Mouse (Mus musculus) ES-E14 (cell line): ENCODE data around the gene Rccd1. TPM values are rescaled to one million over a fixed set of nuclear protein-coding genes. Genes with fewer than 3 reads are reported as not detected.
A peak's percentile ranks its signal among the peaks of the same experiment; 100 is the strongest.

Experiments
- DNase-seq: peaks from one replicate; pipeline ENCODE4 v3.0.0-alpha.2; 2013; ENCODE audit warnings: low read depth, low spot score
- H3K27ac ChIP-seq: 2 replicates; pipeline ENCODE4 v1.5.1; 2012; ENCODE audit warnings: low read depth, mild to moderate bottlenecking, low read length, moderate library complexity, mixed read lengths; ENCODE audit not compliant: poor library complexity, insufficient read depth, severe bottlenecking
- H3K36me3 ChIP-seq: 2 replicates; pipeline ENCODE4 v1.6.1; 2012; ENCODE audit warnings: mild to moderate bottlenecking, low read length, moderate library complexity, mixed read lengths; ENCODE audit not compliant: control insufficient read depth, poor library complexity, insufficient read depth, severe bottlenecking
- H3K4me1 ChIP-seq, 2 experiments: fragments of 150-350 bp in 1 of 2; sonication (generic) in 1 of 2; 2 replicates each; pipeline ENCODE4 v1.6.1; 2012; ENCODE audit warnings: low read length in 2 of 2, mild to moderate bottlenecking in 1 of 2, mixed read lengths in 1 of 2; ENCODE audit not compliant: control insufficient read depth in 2 of 2, insufficient read depth in 2 of 2, poor library complexity in 1 of 2
- H3K4me3 ChIP-seq, 2 experiments: fragments of 150-350 bp in 1 of 2; sonication (generic) in 1 of 2; 2 replicates each; pipeline ENCODE4 v1.5.1; 2012; ENCODE audit warnings: low read length in 2 of 2, low read depth in 1 of 2, mild to moderate bottlenecking in 1 of 2, mixed read lengths in 1 of 2; ENCODE audit not compliant: insufficient read depth in 1 of 2, poor library complexity in 1 of 2, severe bottlenecking in 1 of 2
- H3K9ac ChIP-seq: 2 replicates; pipeline ENCODE4 v1.6.1; 2012; ENCODE audit warnings: low read depth, mild to moderate bottlenecking, low read length, mixed read lengths; ENCODE audit not compliant: poor library complexity, insufficient read depth, severe bottlenecking
- H3K9me3 ChIP-seq: fragments of 150-350 bp; sonication (generic); 2 replicates; pipeline ENCODE4 v1.6.1; 2012; ENCODE audit warnings: low read depth, mild to moderate bottlenecking, low read length; ENCODE audit not compliant: control insufficient read depth, insufficient read depth
- CHD2 ChIP-seq: IDR thresholded peaks from 2 replicates; pipeline ENCODE4 v1.6.1; 2014; ENCODE audit warnings: mild to moderate bottlenecking, low read depth, low read length, inconsistent platforms
- HCFC1 ChIP-seq: IDR thresholded peaks from 2 replicates; pipeline ENCODE4 v1.6.1; 2012; ENCODE audit warnings: low read length, inconsistent platforms, borderline replicate concordance; ENCODE audit not compliant: insufficient read depth
- MAFK ChIP-seq: IDR thresholded peaks from 2 replicates; pipeline ENCODE4 v1.6.1; 2014; ENCODE audit warnings: mild to moderate bottlenecking, low read depth, low read length, inconsistent platforms; ENCODE audit not compliant: insufficient read depth
- ZC3H11A ChIP-seq: IDR thresholded peaks from 2 replicates; pipeline ENCODE4 v1.6.1; 2012; ENCODE audit warnings: low read depth, mild to moderate bottlenecking, inconsistent platforms, low read length, borderline replicate concordance
- ZNF384 ChIP-seq: IDR thresholded peaks from 2 replicates; pipeline ENCODE4 v1.6.1; 2012; ENCODE audit warnings: low read depth, low read length, inconsistent platforms
- in situ Hi-C, 2 experiments: fragments of 600-800 bp; cut with MboI; formaldehyde crosslinking; loops; one replicate each; pipeline ENCODE4 v1.15.1; 2025; ENCODE audit warnings: low sequenced_read_pairs in 2 of 2, inconsistent platforms in 1 of 2; ENCODE audit not compliant: unreplicated experiment in 2 of 2
- total RNA-seq: library from RNA; depleted of rRNA; stranded (reverse); fragments of 300-350 nt; gene quantifications from 2 replicates; pipeline ENCODE4 v1.2.3, GENCODE M21; 2012

Gene Rccd1
- total RNA-seq, 1 experiment = 16.4 TPM

DNA sequence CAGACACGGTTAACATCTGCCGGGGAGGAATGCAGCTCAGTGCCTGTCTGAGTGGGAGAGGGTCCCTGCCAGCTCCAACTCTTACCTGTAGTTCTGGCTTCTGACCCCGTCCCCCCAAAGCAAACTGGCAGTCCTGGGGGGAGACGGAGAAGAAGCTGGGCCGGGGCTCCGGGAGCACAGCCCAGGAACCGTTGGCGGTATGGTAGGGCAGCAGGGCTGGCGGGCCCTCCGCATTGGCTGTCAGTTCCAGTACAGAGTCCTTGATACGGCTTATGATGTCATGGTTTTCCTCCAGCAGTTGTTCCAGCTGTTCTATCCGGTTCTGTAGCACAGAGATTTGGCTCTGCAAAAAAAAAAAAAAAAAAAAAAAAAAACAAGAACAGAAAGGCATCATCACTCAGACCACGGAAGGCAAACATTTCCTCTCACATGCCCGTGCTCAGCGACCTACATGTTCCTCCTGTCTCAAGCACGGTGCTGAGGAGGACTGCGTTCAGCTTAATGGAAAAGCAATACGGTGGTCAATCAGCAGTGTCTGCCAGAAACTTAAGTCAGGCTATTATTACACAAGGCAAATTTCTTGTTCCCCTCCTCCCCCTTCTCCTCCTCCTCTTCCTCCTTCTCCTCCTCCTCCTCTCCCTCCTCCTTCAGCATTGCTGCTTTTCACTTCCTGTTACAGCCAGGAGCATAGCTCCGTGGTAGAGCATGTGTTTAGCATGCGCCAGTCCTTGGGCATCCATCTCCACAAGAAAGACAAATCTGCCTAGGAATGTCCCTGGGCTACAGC lies 44.6 kb upstream of the Rccd1 start:
- H3K9me3 ChIP-seq = no peaks in the 10 kb centered on the region
- H3K4me1 ChIP-seq = peaks cover 0 to 7% of the 10 kb centered on the region in 2 experiments; a peak in 1 of 4 replicates
- TF ChIP-seq ZC3H11A (no peak), HCFC1 (no peak), CHD2 (no peak), MAFK (0 out of 2 replicates have a peak, but pooled peaks have one; percentile 19), ZNF384 (peak; percentile 97)
- no peak overlapping the region for H3K4me3 ChIP-seq
- peaks cover 8% of the 10 kb centered on the region; the same call in 1 of the 2 replicates for H3K36me3 ChIP-seq
- in situ Hi-C loops = no loop called here
- H3K9ac ChIP-seq = no peak overlapping the region
- no peak overlapping the region for H3K27ac ChIP-seq
- DNase-seq = no peak

DNA sequence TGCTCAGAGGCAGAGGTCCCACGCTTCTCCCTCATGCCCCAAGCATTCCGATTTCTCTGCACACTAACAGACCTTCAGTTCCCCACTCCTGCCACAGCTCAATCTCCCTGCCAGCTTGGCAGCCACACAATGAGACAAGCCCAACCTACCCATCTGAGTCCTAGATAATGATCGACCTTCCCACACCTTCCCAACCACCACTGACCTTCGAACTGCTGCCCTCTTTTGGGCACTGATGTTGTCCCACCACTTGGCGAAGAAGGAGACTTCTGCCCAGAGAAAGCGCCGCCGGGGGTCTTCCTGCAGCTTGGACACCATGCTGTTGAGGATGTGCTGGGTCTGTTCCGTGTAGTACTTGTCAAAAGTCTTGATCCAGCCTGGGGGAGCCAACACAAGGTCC lies 43.8 kb upstream of the Rccd1 start:
- no peak for DNase-seq
- TF ChIP-seq CHD2 (no peak), ZC3H11A (no peak), ZNF384 (no peak), MAFK (no peak), HCFC1 (no peak)
- peaks cover 8% of the 10 kb centered on the region; the same call in 1 of the 2 replicates for H3K36me3 ChIP-seq
- peaks cover 0 to 7% of the 10 kb centered on the region in 2 experiments; a peak in 1 of 4 replicates for H3K4me1 ChIP-seq
- no peak overlapping the region for H3K27ac ChIP-seq
- H3K9me3 ChIP-seq = no peaks in the 10 kb centered on the region
- no peak overlapping the region for H3K4me3 ChIP-seq
- H3K9ac ChIP-seq = no peak overlapping the region
- in situ Hi-C loops = no loop called here

- Histone ChIP-seq H3K36me3 (peaks cover 8% of the 10 kb centered on the region; the same call in 1 of the 2 replicates), H3K4me3 (no peak overlapping the region), H3K9ac (no peak overlapping the region), H3K4me1 (peaks cover 0 to 7% of the 10 kb centered on the region in 2 experiments; a peak in 1 of 4 replicates), H3K27ac (no peak overlapping the region), H3K9me3 (no peaks in the 10 kb centered on the region)
- no peak for TF ChIP-seq MAFK
- TF ChIP-seq ZC3H11A = no peak
- TF ChIP-seq ZNF384 = no peak
- no peak for TF ChIP-seq CHD2
- in situ Hi-C loops = no loop called here
- DNase-seq = no peak
These were observed 43.0 kb upstream of the Rccd1 start for GRCm38 (mm10) chr7:80367232-80367631.

- DNase-seq = no peak
- no peak for TF ChIP-seq ZNF384
- no peak for TF ChIP-seq CHD2
- no peak for TF ChIP-seq ZC3H11A
- TF ChIP-seq MAFK = no peak
- no peak for TF ChIP-seq HCFC1
- Histone ChIP-seq H3K4me3 (no peak overlapping the region), H3K4me1 (peaks cover 1 to 12% of the 10 kb centered on the region in 2 experiments; a peak in 1 of 4 replicates), H3K27ac (no peak overlapping the region), H3K9ac (no peak overlapping the region), H3K36me3 (peaks cover 10% of the 10 kb centered on the region; the same call in 1 of the 2 replicates), H3K9me3 (no peaks in the 10 kb centered on the region)
- in situ Hi-C loops = no loop called here
These were observed 41.5 kb upstream of the Rccd1 start for GRCm38 (mm10) chr7:80365759-80366158.

GRCm38 (mm10) chr7:80360435-80360834 lies 36.2 kb upstream of the Rccd1 start:
- Histone ChIP-seq H3K27ac (no peak overlapping the region), H3K4me3 (peak overlapping the region in 1 of 2 experiments; percentile 48; a peak in 1 of 4 replicates), H3K9me3 (no peaks in the 10 kb centered on the region), H3K4me1 (peaks cover 1 to 11% of the 10 kb centered on the region in 2 experiments; a peak in 1 of 4 replicates), H3K36me3 (peaks cover 4% of the 10 kb centered on the region; the same call in 1 of the 2 replicates), H3K9ac (no peak overlapping the region)
- DNase-seq = no peak
- in situ Hi-C loops = no loop called here
- no peak for TF ChIP-seq ZNF384
- TF ChIP-seq MAFK = no peak
- no peak for TF ChIP-seq CHD2
- no peak for TF ChIP-seq ZC3H11A
- TF ChIP-seq HCFC1 = no peak
